ENCODE assay signal across 9 mouse cellular contexts in the genomic region with DNA sequence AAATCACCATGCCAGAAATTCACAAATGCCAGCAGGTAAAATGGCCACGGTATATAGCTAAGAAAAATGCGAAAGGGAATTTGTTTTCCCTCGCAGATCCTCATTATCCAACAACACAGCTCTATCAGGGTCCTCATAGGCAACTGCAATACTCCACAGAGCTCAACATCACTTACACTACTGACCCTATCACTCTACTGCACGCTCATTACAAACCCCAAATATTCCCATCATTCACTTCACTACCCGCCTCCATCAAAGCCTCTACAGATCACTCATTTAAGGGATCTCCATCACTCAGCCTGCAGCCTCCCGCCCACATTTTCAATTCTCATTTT. TPM values are rescaled to one million over a fixed set of nuclear protein-coding genes. Genes with fewer than 3 reads are reported as not detected.
A peak's percentile ranks its signal among the peaks of the same experiment; 100 is the strongest.
DNase-seq lines count a peak whose midpoint lies in the region; ATAC-seq lines count a peak whose summit lies in the region.
"Had no signal": no experiment of that assay in that cellular context is flagged by ENCODE, and none has a peak within 500 bp of the region (broad histone marks: within the 10 kb centered on the region; RNA-seq: fewer than 3 reads in every experiment).

No protein-coding gene starts in this region.

- no peaks in the 10 kb centered on the region for H3K27me3 ChIP-seq in embryonic facial prominence, embryonic 11.5 days (ENCODE audit: control insufficient read depth, insufficient read depth, low read length)
- no peaks in the 10 kb centered on the region for H3K27me3 ChIP-seq in hindbrain, embryonic 16.5 days (replicated peaks; ENCODE audit: control insufficient read depth, insufficient read depth, low read length)
- H3K27me3 ChIP-seq in midbrain, embryonic 16.5 days (ENCODE audit: control insufficient read depth, insufficient read depth, low read depth, low read length): no peaks in the 10 kb centered on the region

- DNase-seq in layer of hippocampus, adult 11-12 months (ENCODE audit: low spot score): peak; percentile 2
- DNase-seq in layer of hippocampus, postnatal 25 days (ENCODE audit: extremely low spot score in 1 of 2, low spot score in 1 of 2): no peak
- peak; percentile 2 for DNase-seq in embryonic facial prominence, embryonic 11.5 days (ENCODE audit: low spot score)
- DNase-seq in frontal cortex, postnatal 25 days (ENCODE audit: low spot score in 2 of 2): no peak
- no peak for DNase-seq in cerebellum, adult 11-12 months
- no peak for DNase-seq in yolk sac, embryonic 10.5 days (ENCODE audit: low spot score)

- H3K4me3 ChIP-seq in embryonic facial prominence, embryonic 11.5 days (ENCODE audit: low read depth, low read length): peak overlapping the region; percentile 35
- H3K4me3 ChIP-seq in hindbrain, embryonic 16.5 days (ENCODE audit: low read length): peak overlapping the region; percentile 42
- peak overlapping the region; percentile 47 for H3K4me3 ChIP-seq in midbrain, embryonic 16.5 days (ENCODE audit: low read depth, low read length)

- H3K27ac ChIP-seq in embryonic facial prominence, embryonic 11.5 days (replicated peaks; ENCODE audit: low read depth, low read length): no peak overlapping the region
- peak overlapping the region; percentile 87 for H3K27ac ChIP-seq in hindbrain, embryonic 16.5 days (ENCODE audit: low read depth, low read length)
- H3K27ac ChIP-seq in midbrain, embryonic 16.5 days (ENCODE audit: low read length): peak overlapping the region; percentile 91

- no peaks in the 10 kb centered on the region for H3K9me3 ChIP-seq in embryonic facial prominence, embryonic 11.5 days (replicated peaks; ENCODE audit: control insufficient read depth, low read length)
- H3K9me3 ChIP-seq in hindbrain, embryonic 16.5 days (ENCODE audit: control insufficient read depth, low read length): peaks cover 2% of the 10 kb centered on the region; the same call in 1 of the 2 replicates
- H3K9me3 ChIP-seq in midbrain, embryonic 16.5 days (replicated peaks; ENCODE audit: control insufficient read depth, low read length, poor library complexity, severe bottlenecking): no peaks in the 10 kb centered on the region

- H3K4me2 ChIP-seq in embryonic facial prominence, embryonic 11.5 days (ENCODE audit: low read depth, low read length): peak overlapping the region; percentile 38
- peak overlapping the region; percentile 54 for H3K4me2 ChIP-seq in hindbrain, embryonic 16.5 days (ENCODE audit: low read length)
- H3K4me2 ChIP-seq in midbrain, embryonic 16.5 days (ENCODE audit: low read length): peak overlapping the region; percentile 61

- H3K9ac ChIP-seq in embryonic facial prominence, embryonic 11.5 days (replicated peaks; ENCODE audit: low read length): no peak overlapping the region; the same call in 1 of the 2 replicates
- H3K9ac ChIP-seq in hindbrain, embryonic 16.5 days (ENCODE audit: low read depth, low read length): peak overlapping the region; percentile 58
- peak overlapping the region; percentile 61; the same call in 1 of the 2 replicates for H3K9ac ChIP-seq in midbrain, embryonic 16.5 days (ENCODE audit: low read depth, low read length)

- 41% methylated on average over 6 of the region's 6 CpGs for WGBS in embryonic facial prominence, embryonic 11.5 days
- WGBS in hindbrain, embryonic 16.5 days: 24% methylated on average over 6 of the region's 6 CpGs
- 27% methylated on average over 6 of the region's 6 CpGs for WGBS in midbrain, embryonic 16.5 days

- no peaks in the 10 kb centered on the region for H3K36me3 ChIP-seq in embryonic facial prominence, embryonic 11.5 days (replicated peaks; ENCODE audit: control insufficient read depth, insufficient read depth, low read depth, low read length)
- peaks cover under 1% of the 10 kb centered on the region for H3K36me3 ChIP-seq in hindbrain, embryonic 16.5 days (ENCODE audit: control insufficient read depth, insufficient read depth, low read length)
- H3K36me3 ChIP-seq in midbrain, embryonic 16.5 days (ENCODE audit: control insufficient read depth, insufficient read depth, low read length): peaks cover 2% of the 10 kb centered on the region

- peak; percentile 67 for ATAC-seq in embryonic facial prominence, embryonic 11.5 days (replicated peaks; ENCODE audit: insufficient number of reproducible peaks, low FRiP score, low TSS enrichment, low read depth)
- no peak; the same call in 1 of the 2 replicates for ATAC-seq in hindbrain, embryonic 16.5 days
- peak; percentile 72 for ATAC-seq in midbrain, embryonic 16.5 days

- no peaks in the 10 kb centered on the region for H3K4me1 ChIP-seq in embryonic facial prominence, embryonic 11.5 days (ENCODE audit: control insufficient read depth, insufficient read depth, low read length)
- no peaks in the 10 kb centered on the region for H3K4me1 ChIP-seq in hindbrain, embryonic 16.5 days (ENCODE audit: control insufficient read depth, insufficient read depth, low read depth, low read length)
- no peaks in the 10 kb centered on the region for H3K4me1 ChIP-seq in midbrain, embryonic 16.5 days (ENCODE audit: control insufficient read depth, insufficient read depth, low read length)

RNA-seq across cellular contexts. Expression of a gene that starts 0.7 kb away (rescaled TPM):
- total RNA-seq in layer of hippocampus, postnatal 25 days (2021): 1 to 10 TPM; 4.2 to 4.6 TPM
- polyA plus RNA-seq in embryonic facial prominence, embryonic 11.5 days (2014; fragmentation: Nextera tagmentation; extraction: Ambion mirVana): 3.2 and 3.3 TPM in 2 replicates
- polyA plus RNA-seq in hindbrain, embryonic 16.5 days (2015; fragmentation: Nextera tagmentation; extraction: Ambion mirVana): 4.5 and 5.8 TPM in 2 replicates
- polyA plus RNA-seq in midbrain, embryonic 16.5 days (2015; fragmentation: Nextera tagmentation; extraction: Ambion mirVana): 6.2 and 6.6 TPM in 2 replicates

RNA-seq across cellular contexts. Expression of a gene that starts 20.4 kb away (rescaled TPM):
- total RNA-seq in layer of hippocampus, postnatal 25 days (2021): not detected
- not detected in 2 replicates for polyA plus RNA-seq in embryonic facial prominence, embryonic 11.5 days (2014; fragmentation: Nextera tagmentation; extraction: Ambion mirVana)
- not detected in 2 replicates for polyA plus RNA-seq in hindbrain, embryonic 16.5 days (2015; fragmentation: Nextera tagmentation; extraction: Ambion mirVana)
- not detected in 2 replicates for polyA plus RNA-seq in midbrain, embryonic 16.5 days (2015; fragmentation: Nextera tagmentation; extraction: Ambion mirVana)
- total RNA-seq: hematopoietic stem cell, adult 5-6 weeks had no signal

RNA-seq across cellular contexts. Expression of a gene that starts 26.5 kb away (rescaled TPM):
- 10 to 100 TPM in 1 of 2 experiments, 1 to 10 TPM in 1; 7.3 to 11.4 TPM for total RNA-seq in layer of hippocampus, postnatal 25 days (2021)
- 6.4 and 6.7 TPM in 2 replicates for polyA plus RNA-seq in embryonic facial prominence, embryonic 11.5 days (2014; fragmentation: Nextera tagmentation; extraction: Ambion mirVana)
- 6.8 and 7.8 TPM in 2 replicates for polyA plus RNA-seq in hindbrain, embryonic 16.5 days (2015; fragmentation: Nextera tagmentation; extraction: Ambion mirVana)
- 7.7 and 8.9 TPM in 2 replicates for polyA plus RNA-seq in midbrain, embryonic 16.5 days (2015; fragmentation: Nextera tagmentation; extraction: Ambion mirVana)

RNA-seq across cellular contexts. Expression of a gene that starts 27.0 kb away (rescaled TPM):
- total RNA-seq in layer of hippocampus, postnatal 25 days (2021): not detected
- polyA plus RNA-seq in embryonic facial prominence, embryonic 11.5 days (2014; fragmentation: Nextera tagmentation; extraction: Ambion mirVana): not detected in 2 replicates
- not detected in 2 replicates for polyA plus RNA-seq in hindbrain, embryonic 16.5 days (2015; fragmentation: Nextera tagmentation; extraction: Ambion mirVana)
- polyA plus RNA-seq in midbrain, embryonic 16.5 days (2015; fragmentation: Nextera tagmentation; extraction: Ambion mirVana): not detected in 2 replicates
- total RNA-seq: hematopoietic stem cell, adult 5-6 weeks had no signal

Comparison
In these comparisons a context has a peak if more than half of its experiments do, and no peak if none do; other contexts are left out.
1. DNase-seq: peak in layer of hippocampus, adult 11-12 months (single experiment) and embryonic facial prominence, embryonic 11.5 days (single experiment); none in layer of hippocampus, postnatal 25 days (0 of 2), frontal cortex, postnatal 25 days (0 of 2), cerebellum, adult 11-12 months (single experiment) and yolk sac, embryonic 10.5 days (single experiment).
2. Peak in every context shown above with its lines, with median percentiles within 50 percentile points of each other: H3K4me2 ChIP-seq and H3K4me3 ChIP-seq.